Mouse (Mus musculus) retina, embryonic 14.5 days (tissue): Measurements from ENCODE around the gene Eif6.

Experiments
- DNase-seq: peaks from one replicate; pipeline ENCODE4 v3.0.0-alpha.2; 2015; ENCODE audit warnings: low spot score

The Eif6 gene

GRCm38 (mm10) chr2:155787949-155788931 lies 38.5 kb downstream of the Eif6 start:
- DNase-seq: no peak

- no peak for DNase-seq
Measured at GRCm38 (mm10) chr2:155786905-155787304, 39.8 kb downstream of the Eif6 start.

- no peak for DNase-seq
Measured at GRCm38 (mm10) chr2:155784534-155784933, 42.2 kb downstream of the Eif6 start.

- DNase-seq: no peak
Measured at GRCm38 (mm10) chr2:155779506-155779905, 47.2 kb downstream of the Eif6 start.

- no peak for DNase-seq
Measured at GRCm38 (mm10) chr2:155779066-155779465, 47.7 kb downstream of the Eif6 start.

GRCm38 (mm10) chr2:155778004-155778403 lies 48.7 kb downstream of the Eif6 start:
- DNase-seq: no peak

- peak; percentile 25 for DNase-seq
Measured at GRCm38 (mm10) chr2:155777688-155777985, 49.1 kb downstream of the Eif6 start.

- DNase-seq: no peak
Measured at GRCm38 (mm10) chr2:155776824-155777687, 49.7 kb downstream of the Eif6 start.

- peak; percentile 70 for DNase-seq
Measured at GRCm38 (mm10) chr2:155775685-155776263, 51.0 kb downstream of the Eif6 start.

GRCm38 (mm10) chr2:155774927-155775684 lies 51.6 kb downstream of the Eif6 start, which contains the start of gene Mmp24:
Mmp24 (plus strand) TSS chr2:155775342.
- DNase-seq: peak; percentile 22

GRCm38 (mm10) chr2:155774261-155774926 lies 52.3 kb downstream of the Eif6 start:
- no peak for DNase-seq

GRCm38 (mm10) chr2:155773664-155774063 lies 53.1 kb downstream of the Eif6 start:
- DNase-seq: no peak
